Mouse (Mus musculus) E14TG2a.4 (cell line): ENCODE measurements at regions not wholly inside any gene's neighbourhood (a gene's known extent, or its start where the extent isn't known, plus 50 kb on each side); places are given as distances from the start of the nearest gene placed in this dataset.

Source experiments
- CTCF ChIP-seq: conservative IDR thresholded peaks from 2 replicates; pipeline ENCODE4 v1.5.1; 2014; ENCODE audit warnings: low read length
- NANOG ChIP-seq: IDR thresholded peaks from 2 replicates; pipeline ENCODE4 v1.6.1; 2014; ENCODE audit warnings: borderline replicate concordance, low read length, mixed read lengths

DNA sequence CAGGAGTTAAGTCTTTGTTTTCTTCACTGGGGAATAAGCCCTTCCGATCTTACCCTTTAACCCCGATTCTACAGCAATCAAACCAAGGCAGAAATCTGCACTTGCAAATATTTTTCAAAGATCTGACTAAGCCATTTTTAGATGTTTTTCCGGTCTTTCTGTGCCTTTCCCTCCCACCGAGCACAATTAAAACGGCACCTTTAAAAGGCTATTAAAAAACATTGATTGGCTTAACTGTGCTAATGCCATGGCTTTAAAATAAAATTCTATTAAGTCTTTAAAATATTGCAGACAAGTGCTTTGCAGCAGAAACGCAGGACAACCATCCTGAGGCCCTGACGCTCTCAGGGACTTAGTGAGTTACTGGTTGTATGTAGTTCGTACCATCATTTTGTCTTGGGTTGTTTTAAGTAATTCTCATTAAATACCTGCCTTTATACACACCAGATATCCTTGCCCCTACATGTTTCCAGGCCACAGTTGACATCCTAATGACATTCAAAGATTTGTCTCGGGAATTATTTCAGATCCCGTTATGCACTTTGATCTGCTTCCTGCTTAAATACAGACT lies 197.6 kb upstream of the Hnrnpa3 start:
- TF ChIP-seq CTCF (no peak), NANOG (no peak)
